Mouse (Mus musculus) limb, embryonic 14.5 days (tissue): ENCODE measurements around the gene Tmigd3. TPM values are rescaled to one million over a fixed set of nuclear protein-coding genes. Genes with fewer than 3 reads are reported as not detected.
A peak's percentile ranks its signal among the peaks of the same experiment; 100 is the strongest.

Experiments used
- ATAC-seq: fragments of 200-750 bp; cut with Nextera tagmentation; 2 replicates; pipeline ENCODE4 v1.8.0; 2017; ENCODE audit warnings: low read depth, moderate number of reproducible peaks, moderate TSS enrichment; ENCODE audit not compliant: low FRiP score
- DNase-seq: peaks from one replicate; pipeline ENCODE4 v3.0.0-alpha.2; 2015; ENCODE audit warnings: low spot score
- H3K27ac ChIP-seq: fragments of 300-500 bp; sonication (generic); replicated peaks from 2 replicates; pipeline ENCODE4 v1.5.1; 2014; ENCODE audit warnings: low read depth, mild to moderate bottlenecking, low read length, moderate library complexity, mixed read lengths
- H3K27me3 ChIP-seq: fragments of 300-500 bp; sonication (generic); 2 replicates; pipeline ENCODE4 v1.6.1; 2014; ENCODE audit warnings: low read length, mixed read lengths; ENCODE audit not compliant: control insufficient read depth, insufficient read depth
- H3K36me3 ChIP-seq: fragments of 300-500 bp; sonication (generic); 2 replicates; pipeline ENCODE4 v1.6.1; 2014; ENCODE audit warnings: mild to moderate bottlenecking, low read length, moderate library complexity, mixed read lengths; ENCODE audit not compliant: control insufficient read depth, insufficient read depth
- H3K4me1 ChIP-seq: fragments of 300-500 bp; sonication (generic); 2 replicates; pipeline ENCODE4 v1.6.1; 2014; ENCODE audit warnings: antibody characterized with exemption, low read length, mixed read lengths; ENCODE audit not compliant: control insufficient read depth, insufficient read depth
- H3K4me2 ChIP-seq: fragments of 300-500 bp; sonication (generic); replicated peaks from 2 replicates; pipeline ENCODE4 v1.6.1; 2014; ENCODE audit warnings: low read depth, mild to moderate bottlenecking, low read length, moderate library complexity; ENCODE audit not compliant: severe bottlenecking
- H3K4me3 ChIP-seq: fragments of 300-500 bp; sonication (generic); replicated peaks from 2 replicates; pipeline ENCODE4 v1.5.1; 2014; ENCODE audit warnings: low read length
- H3K9ac ChIP-seq: fragments of 300-500 bp; sonication (generic); 2 replicates; pipeline ENCODE4 v1.6.1; 2014; ENCODE audit warnings: mild to moderate bottlenecking, low read depth, low read length, moderate library complexity; ENCODE audit not compliant: severe bottlenecking
- H3K9me3 ChIP-seq: fragments of 300-500 bp; sonication (generic); 2 replicates; pipeline ENCODE4 v1.6.1; 2016; ENCODE audit warnings: low read length; ENCODE audit not compliant: control insufficient read depth
- POLR2A ChIP-seq: fragments of 200-500 bp; IDR thresholded peaks from 2 replicates; pipeline ENCODE4 v1.8.0; 2012; ENCODE audit warnings: inconsistent platforms, mild to moderate bottlenecking, moderate library complexity, borderline replicate concordance; ENCODE audit not compliant: insufficient read depth, insufficient read length; ENCODE audit errors: extremely low read depth
- WGBS: fragments of 180-500 bp; shearing (Covaris S2); extraction: QIAGEN DNeasy Blood & Tissue Kit; methylation state at CpG from one replicate; pipeline ENCODE4 v1.1.7; 2014; 5-methylcytosine and 5-hydroxymethylcytosine counted together
- polyA plus RNA-seq, 2 experiments: library from polyadenylated mRNA; depleted of rRNA in 1 of 2; stranded (reverse) in 1 of 2; unstranded in 1 of 2; fragments of >200 nt; fragmentation: Nextera tagmentation in 1 of 2; extraction: Ambion mirVana in 1 of 2; gene quantifications; 2 replicates each; pipeline versions ENCODE4 v1.2.1 to v1.2.3; 2012 to 2014

The Tmigd3 gene
- polyA plus RNA-seq, 2 experiments: 0.21 to 0.23 TPM

DNA sequence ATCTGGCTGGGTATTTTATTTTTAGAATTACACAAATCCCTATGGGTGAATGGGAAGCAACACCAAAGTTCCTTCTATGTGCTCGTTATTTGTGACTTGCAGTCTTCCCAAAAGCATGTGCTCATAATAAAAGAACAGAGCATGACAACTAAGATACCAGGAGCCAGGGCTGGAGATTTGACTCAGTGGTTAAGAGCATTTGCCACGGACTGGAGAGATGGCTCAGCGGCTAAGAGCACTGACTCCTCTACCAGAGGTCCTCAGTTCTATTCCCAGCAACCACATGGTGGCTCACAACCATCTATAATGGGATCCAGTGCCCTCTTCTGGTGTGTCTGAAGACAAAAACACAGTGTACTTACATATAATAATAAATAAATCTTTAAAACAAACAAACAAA is 26.1 kb downstream of the Tmigd3 start:
- ATAC-seq (no peak), DNase-seq (no peak)
- Histone ChIP-seq H3K4me1 (peaks cover 38% of the 10 kb centered on the region), H3K4me2 (no peak overlapping the region), H3K9ac (no peak overlapping the region), H3K4me3 (no peak overlapping the region), H3K36me3 (no peaks in the 10 kb centered on the region), H3K27ac (no peak overlapping the region), H3K27me3 (no peaks in the 10 kb centered on the region), H3K9me3 (no peaks in the 10 kb centered on the region)
- 72% methylated on average over 3 of the region's 3 CpGs for WGBS
- TF ChIP-seq POLR2A: no peak

DNA sequence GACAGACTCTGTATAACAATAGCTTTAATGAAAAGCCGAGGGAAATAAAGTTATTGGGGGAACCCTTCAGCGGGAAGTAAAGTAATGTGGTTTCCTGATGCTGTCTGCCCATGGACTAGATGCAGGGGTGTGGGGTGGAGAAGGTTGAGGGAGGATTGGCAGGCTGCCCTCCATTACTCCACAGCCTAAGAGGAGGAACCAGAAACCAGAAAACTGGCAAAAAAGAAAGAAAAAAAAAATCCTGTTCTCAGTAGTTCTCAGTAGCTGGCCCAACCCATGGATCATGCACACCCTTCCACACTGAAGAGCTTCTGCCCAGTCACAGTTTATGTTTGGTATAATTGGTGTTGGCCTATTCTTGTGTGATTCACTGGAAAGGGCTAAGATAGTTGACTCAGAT is 27.6 kb downstream of the Tmigd3 start:
- H3K9ac ChIP-seq: no peak overlapping the region
- DNase-seq: peak; percentile 59
- 64% methylated on average over 2 of the region's 2 CpGs for WGBS
- no peak overlapping the region for H3K27ac ChIP-seq
- no peak for ATAC-seq
- TF ChIP-seq POLR2A: no peak
- no peaks in the 10 kb centered on the region for H3K9me3 ChIP-seq
- no peak overlapping the region for H3K4me2 ChIP-seq
- H3K4me1 ChIP-seq: peaks cover 28% of the 10 kb centered on the region
- H3K27me3 ChIP-seq: no peaks in the 10 kb centered on the region
- no peak overlapping the region for H3K4me3 ChIP-seq
- H3K36me3 ChIP-seq: no peaks in the 10 kb centered on the region

DNA sequence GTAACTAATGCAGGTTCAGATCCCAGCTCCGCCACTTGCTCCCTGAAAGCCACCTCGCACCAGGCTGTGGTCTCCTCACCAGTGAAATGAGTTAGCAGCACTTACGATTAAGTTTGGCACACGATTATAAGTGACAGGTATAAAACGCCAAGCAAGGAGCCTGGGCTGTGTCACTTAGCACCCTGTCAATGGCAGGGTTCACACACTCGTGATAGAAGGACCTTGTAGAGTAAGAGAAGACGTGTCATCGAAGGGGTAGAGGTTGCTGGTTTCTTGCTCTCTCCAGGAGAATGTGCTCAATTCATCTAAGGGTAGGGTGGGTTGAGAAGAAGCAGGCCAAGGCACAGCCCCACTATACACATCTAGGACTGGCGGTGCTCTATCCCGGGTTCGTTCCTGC is 28.2 kb downstream of the Tmigd3 start:
- Histone ChIP-seq H3K9ac (no peak overlapping the region), H3K27me3 (no peaks in the 10 kb centered on the region), H3K4me1 (peaks cover 22% of the 10 kb centered on the region), H3K4me2 (no peak overlapping the region), H3K4me3 (no peak overlapping the region), H3K36me3 (no peaks in the 10 kb centered on the region), H3K27ac (no peak overlapping the region), H3K9me3 (no peaks in the 10 kb centered on the region)
- ATAC-seq (no peak), DNase-seq (no peak)
- WGBS: 77% methylated on average over 11 of the region's 11 CpGs
- TF ChIP-seq POLR2A: no peak

DNA sequence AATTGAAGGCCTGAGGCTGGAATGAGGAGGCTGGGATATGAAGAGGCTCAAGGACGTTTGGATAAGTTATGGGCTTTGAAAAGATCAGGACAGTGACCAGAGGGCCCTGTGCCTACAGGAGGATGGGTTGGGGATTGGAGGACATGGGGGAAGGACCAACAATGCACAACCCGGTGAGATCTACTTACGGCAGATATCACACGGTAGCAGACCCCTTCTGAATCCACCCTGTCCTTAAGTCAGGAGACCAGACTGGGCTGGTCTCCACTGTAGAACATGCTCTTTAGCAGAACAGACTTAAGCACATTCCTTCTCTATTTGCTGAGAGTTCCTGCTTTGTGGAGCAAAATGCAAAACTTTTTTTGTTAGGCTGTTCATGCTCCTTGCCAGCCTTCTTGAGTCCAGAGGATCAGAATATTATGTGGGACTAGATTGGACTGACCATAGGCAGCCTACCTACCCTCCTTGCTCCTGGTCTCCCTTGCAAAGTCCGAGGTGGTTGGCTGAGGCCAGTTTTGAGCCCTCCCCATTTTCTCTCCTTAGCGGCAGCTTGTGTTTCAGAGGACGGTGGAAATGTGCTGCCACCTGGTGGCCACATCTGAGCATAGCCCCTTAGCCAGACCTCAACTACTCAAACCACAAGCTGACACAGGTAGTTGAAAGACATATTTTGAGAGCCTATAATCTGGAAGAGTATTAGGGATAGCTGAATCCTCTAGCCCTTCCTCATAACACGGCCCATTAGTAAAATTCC is 28.9 kb downstream of the Tmigd3 start:
- 37% methylated on average over 8 of the region's 8 CpGs for WGBS
- DNase-seq (peak; percentile 82), ATAC-seq (peak; percentile 75; the same call in 1 of the 2 replicates)

DNA sequence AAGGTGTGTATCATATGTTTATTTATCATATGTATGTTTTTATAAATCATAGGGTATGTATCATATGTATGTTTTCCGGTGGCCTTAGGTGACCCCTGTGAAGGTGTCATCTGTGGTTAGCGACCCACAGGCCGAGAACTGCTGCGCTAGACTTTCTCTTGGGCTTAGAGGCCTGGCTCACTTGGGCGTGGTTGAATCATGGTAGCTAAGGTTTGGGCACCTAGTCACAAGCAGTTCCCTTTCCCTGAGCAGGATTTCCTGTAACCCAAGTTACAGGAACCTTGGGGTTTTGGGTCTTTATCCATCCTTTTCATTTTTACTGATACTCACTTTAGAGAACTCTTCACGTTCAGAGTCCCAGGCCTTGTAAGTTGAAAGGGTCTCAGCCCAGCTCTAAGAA is 29.6 kb downstream of the Tmigd3 start:
- TF ChIP-seq POLR2A: no peak
- no peaks in the 10 kb centered on the region for H3K27me3 ChIP-seq
- H3K27ac ChIP-seq: no peak overlapping the region
- DNase-seq: no peak
- no peaks in the 10 kb centered on the region for H3K9me3 ChIP-seq
- no peak overlapping the region for H3K4me3 ChIP-seq
- no peak overlapping the region for H3K4me2 ChIP-seq
- H3K4me1 ChIP-seq: peaks cover 8% of the 10 kb centered on the region
- ATAC-seq: no peak
- WGBS: 78% methylated on average over 6 of the region's 6 CpGs
- no peaks in the 10 kb centered on the region for H3K36me3 ChIP-seq
- no peak overlapping the region for H3K9ac ChIP-seq

More for the DNA sequence above, 28.9 kb downstream of the Tmigd3 start:
- H3K4me1 ChIP-seq: peaks cover 15% of the 10 kb centered on the region
- TF ChIP-seq POLR2A: no peak
- no peaks in the 10 kb centered on the region for H3K36me3 ChIP-seq
- no peak overlapping the region for H3K4me3 ChIP-seq
- H3K27ac ChIP-seq: no peak overlapping the region; the same call in 1 of the 2 replicates
- no peaks in the 10 kb centered on the region for H3K27me3 ChIP-seq
- H3K9ac ChIP-seq: no peak overlapping the region
- no peak overlapping the region for H3K4me2 ChIP-seq
- H3K9me3 ChIP-seq: no peaks in the 10 kb centered on the region
